8 mouse cellular contexts compared by ENCODE assay signal in the genomic region with DNA sequence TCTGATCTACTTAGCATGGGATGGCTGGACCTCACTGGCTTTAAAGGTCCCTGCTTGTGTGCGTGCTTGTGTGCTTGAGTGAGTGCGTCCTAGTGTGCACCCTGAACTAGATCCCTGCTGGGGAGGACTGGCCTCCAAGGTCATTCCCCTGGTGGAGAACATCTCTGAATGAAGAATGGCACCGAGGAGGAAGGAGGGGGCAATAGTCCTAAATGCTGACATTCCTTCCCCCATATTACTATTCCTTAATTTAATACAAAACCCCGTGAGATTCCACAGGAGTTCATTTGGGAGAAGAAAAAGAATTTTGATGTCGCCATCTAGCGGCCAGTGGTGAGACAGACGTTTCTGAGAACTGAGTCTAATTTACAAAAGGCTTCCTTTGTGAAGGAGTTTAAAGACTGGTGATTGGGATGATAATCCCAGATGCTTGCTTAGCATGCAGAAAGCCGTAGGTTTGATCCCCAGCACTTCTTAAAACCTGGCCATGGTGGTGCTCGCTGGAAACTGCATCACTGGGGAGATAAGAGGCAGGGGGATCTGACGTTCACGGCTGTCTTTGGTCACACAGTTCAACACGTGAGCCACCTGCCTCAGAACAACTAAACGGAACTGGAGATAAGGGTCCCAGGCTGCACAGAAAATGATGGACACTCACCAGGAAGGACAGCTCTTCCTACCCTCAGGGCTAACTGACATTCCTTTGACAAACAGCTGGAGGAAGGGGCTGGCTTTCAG. TPM values are rescaled to one million over a fixed set of nuclear protein-coding genes. Genes with fewer than 3 reads are reported as not detected.
DNase-seq lines count a peak whose midpoint lies in the region; ATAC-seq lines count a peak whose summit lies in the region.
"Not testable (repeated sequence)": the region's sequence is repeated elsewhere in the genome, so short reads cannot be mapped to it uniquely, and the experiment has no call there.
"Had no signal": no experiment of that assay in that cellular context is flagged by ENCODE, and none has a peak within 500 bp of the region (broad histone marks: within the 10 kb centered on the region; RNA-seq: fewer than 3 reads in every experiment).

No protein-coding gene starts in this region.

- H3K27ac ChIP-seq in embryonic facial prominence, embryonic 15.5 days (replicated peaks); limb, embryonic 11.5 days (replicated peaks; ENCODE audit: low read depth, low read length); midbrain, embryonic 12.5 days (replicated peaks): not testable (repeated sequence)

- DNase-seq in brain, adult 2 months (ENCODE audit: low read depth, low spot score): peak; percentile 93
- DNase-seq in heart, adult 9 months (ENCODE audit: low spot score in 2 of 2): peak; percentile 69 to 73
- peak; percentile 75 to 90 for DNase-seq in kidney, adult 8-10 months
- peak; percentile 92 for DNase-seq in limb, embryonic 11.5 days (ENCODE audit: low spot score)
- peak; percentile 50 to 73 for DNase-seq in spleen, adult 18-20 months

- H3K4me2 ChIP-seq in embryonic facial prominence, embryonic 15.5 days (replicated peaks); limb, embryonic 11.5 days (ENCODE audit: low read depth, severe bottlenecking); midbrain, embryonic 12.5 days (replicated peaks): not testable (repeated sequence)

- not testable (repeated sequence) for H3K9ac ChIP-seq in embryonic facial prominence, embryonic 15.5 days; limb, embryonic 11.5 days (ENCODE audit: low read length); midbrain, embryonic 12.5 days (replicated peaks)

- peak; percentile 84 for ATAC-seq in embryonic facial prominence, embryonic 15.5 days (ENCODE audit: insufficient number of reproducible peaks, low FRiP score, low TSS enrichment, low read depth)
- peak; percentile 95 for ATAC-seq in limb, embryonic 11.5 days (ENCODE audit: insufficient number of reproducible peaks, low FRiP score, low TSS enrichment, low read depth)
- peak; percentile 96 for ATAC-seq in midbrain, embryonic 12.5 days (ENCODE audit: low FRiP score, low read depth)

- H3K4me1 ChIP-seq in embryonic facial prominence, embryonic 15.5 days; limb, embryonic 11.5 days (ENCODE audit: control insufficient read depth, insufficient read depth, low read length); midbrain, embryonic 12.5 days: not testable (repeated sequence)

- WGBS in embryonic facial prominence, embryonic 15.5 days: 43% methylated on average over 13 of the region's 13 CpGs
- WGBS in limb, embryonic 11.5 days: 43% methylated on average over 13 of the region's 13 CpGs
- WGBS in midbrain, embryonic 12.5 days: 43% methylated on average over 13 of the region's 13 CpGs

- H3K36me3 ChIP-seq in embryonic facial prominence, embryonic 15.5 days; limb, embryonic 11.5 days (ENCODE audit: control insufficient read depth, insufficient read depth, low read length); midbrain, embryonic 12.5 days: not testable (repeated sequence)

- H3K4me3 ChIP-seq in embryonic facial prominence, embryonic 15.5 days (replicated peaks); limb, embryonic 11.5 days (ENCODE audit: low read depth, low read length); midbrain, embryonic 12.5 days: not testable (repeated sequence)

- not testable (repeated sequence) for H3K27me3 ChIP-seq in embryonic facial prominence, embryonic 15.5 days; limb, embryonic 11.5 days (ENCODE audit: control insufficient read depth, insufficient read depth, low read length); midbrain, embryonic 12.5 days

- not testable (repeated sequence) for H3K9me3 ChIP-seq in embryonic facial prominence, embryonic 15.5 days (replicated peaks); limb, embryonic 11.5 days (ENCODE audit: control insufficient read depth, low read length)
- peaks cover 14% of the 10 kb centered on the region for H3K9me3 ChIP-seq in midbrain, embryonic 12.5 days

RNA-seq across cellular contexts. Expression of gene 4930467E23Rik, which starts 26.2 kb away (rescaled TPM):
- polyA plus RNA-seq in embryonic facial prominence, embryonic 15.5 days (2015; fragmentation: Nextera tagmentation; extraction: Ambion mirVana): 0.15 TPM in 1 of 2 replicates, not detected in the other
- polyA plus RNA-seq in limb, embryonic 11.5 days (2014; fragmentation: Nextera tagmentation; extraction: Ambion mirVana): 0.05 and 0.09 TPM in 2 replicates
- 0.09 TPM in 1 of 2 replicates, not detected in the other for polyA plus RNA-seq in midbrain, embryonic 12.5 days (2016; fragmentation: Nextera tagmentation; extraction: Ambion mirVana)
- polyA plus RNA-seq: spleen, adult 2 months had no signal
